Mouse (Mus musculus) lung, adult 2 months (tissue): ENCODE measurements around the gene Rtkn.

Experiments used
- CTCF ChIP-seq: fragments of 200-500 bp; IDR thresholded peaks from 2 replicates; pipeline ENCODE4 v1.5.1; 2011; ENCODE audit warnings: mild to moderate bottlenecking, low read length, control low read depth; ENCODE audit not compliant: insufficient read depth
- POLR2A ChIP-seq: fragments of 200-500 bp; IDR thresholded peaks from 2 replicates; pipeline ENCODE4 v1.6.1; 2011; ENCODE audit warnings: low read depth, mild to moderate bottlenecking, control low read depth, low read length, borderline replicate concordance; ENCODE audit errors: extremely low read depth

DNA sequence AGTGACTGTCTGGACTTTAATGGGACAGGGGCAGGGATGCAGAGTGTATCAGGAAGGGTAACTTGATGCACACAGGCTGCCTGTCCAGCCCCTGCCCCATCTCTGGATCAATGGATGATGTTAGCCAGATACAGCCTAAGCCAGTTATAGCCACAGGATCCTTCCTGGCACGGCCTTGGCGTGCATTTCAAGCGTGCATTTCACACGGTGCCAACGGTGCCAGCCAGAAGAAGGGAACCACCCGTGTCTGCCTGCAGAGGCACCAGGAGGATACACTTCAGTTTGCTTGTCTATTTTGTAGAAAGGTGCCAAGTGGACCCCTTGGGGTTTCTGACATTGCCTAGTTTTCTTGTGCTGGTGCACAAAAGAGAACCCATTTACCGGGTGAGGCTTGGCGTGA, 4.8 kb downstream of the Rtkn start:
- TF ChIP-seq CTCF, result no peak
- TF ChIP-seq POLR2A, result no peak
